Mouse (Mus musculus) CH12.LX (cell line): ENCODE results near the gene Bcl2l14. TPM values are rescaled to one million over a fixed set of nuclear protein-coding genes. Genes with fewer than 3 reads are reported as not detected.
A peak's percentile ranks its signal among the peaks of the same experiment; 100 is the strongest.

Source experiments
- DNase-seq: peaks from one replicate; pipeline ENCODE4 v3.0.0-alpha.2; 2013; ENCODE audit errors: extremely low read depth
- H3K27ac ChIP-seq: 2 replicates; pipeline ENCODE4 v1.5.1; 2012; ENCODE audit warnings: low read depth, mild to moderate bottlenecking, control low read depth, moderate library complexity; ENCODE audit not compliant: insufficient read depth
- H3K27me3 ChIP-seq: replicated peaks from 2 replicates; pipeline ENCODE3; 2012; ENCODE audit warnings: inconsistent platforms
- H3K36me3 ChIP-seq, 2 experiments: replicated peaks in 1 of 2; 2 replicates each; pipeline versions ENCODE3 to v1.6.1; 2012; ENCODE audit warnings: inconsistent platforms in 1 of 2, low read length in 1 of 2, mild to moderate bottlenecking in 1 of 2, mixed read lengths in 1 of 2, moderate library complexity in 1 of 2; ENCODE audit not compliant: control insufficient read depth in 1 of 2, insufficient read depth in 1 of 2
- H3K4me1 ChIP-seq, 2 experiments: 2 replicates each; pipeline ENCODE4 v1.6.1; 2012; ENCODE audit warnings: inconsistent platforms in 1 of 2, moderate library complexity in 1 of 2; ENCODE audit not compliant: insufficient read depth in 2 of 2, control insufficient read depth in 1 of 2
- H3K4me2 ChIP-seq: 2 replicates; pipeline ENCODE4 v1.6.1; 2012; ENCODE audit warnings: low read depth, mild to moderate bottlenecking, control low read depth; ENCODE audit not compliant: poor library complexity, insufficient read depth, severe bottlenecking
- H3K4me3 ChIP-seq, 3 experiments: fragments of 150-350 bp in 1 of 3; sonication (generic) in 1 of 3; replicated peaks in 1 of 3; 2 replicates each; pipeline versions ENCODE3 to v1.5.1; 2011 to 2012; ENCODE audit warnings: low read depth in 2 of 3, low read length in 2 of 3, mild to moderate bottlenecking in 2 of 3, moderate library complexity in 2 of 3, control low read depth in 1 of 3, improper control_type of control experiment in 1 of 3, inconsistent platforms in 1 of 3, mixed read lengths in 1 of 3; ENCODE audit not compliant: poor library complexity in 1 of 3
- H3K79me2 ChIP-seq: replicated peaks from 2 replicates; pipeline ENCODE4 v1.6.1; 2012; ENCODE audit warnings: mild to moderate bottlenecking, moderate library complexity; ENCODE audit not compliant: control insufficient read depth, poor library complexity, insufficient read depth, severe bottlenecking; ENCODE audit errors: extremely low read depth
- H3K9ac ChIP-seq: 2 replicates; pipeline ENCODE4 v1.6.1; 2012; ENCODE audit warnings: low read depth, mild to moderate bottlenecking, control low read depth, moderate library complexity; ENCODE audit not compliant: insufficient read depth
- H3K9me3 ChIP-seq: replicated peaks from 2 replicates; pipeline ENCODE3; 2012; ENCODE audit warnings: low read length, inconsistent platforms, mixed read lengths
- CHD2 ChIP-seq: IDR thresholded peaks from 2 replicates; pipeline ENCODE4 v1.6.1; 2011; ENCODE audit warnings: low read length, improper control_type of control experiment
- CTCF ChIP-seq, 2 experiments: IDR thresholded peaks in 1 of 2; conservative IDR thresholded peaks in 1 of 2; 2 replicates each; pipeline ENCODE4 v1.5.1; 2011 to 2012; ENCODE audit warnings: low read depth in 2 of 2, low read length in 2 of 2, improper control_type of control experiment in 1 of 2, inconsistent platforms in 1 of 2, mild to moderate bottlenecking in 1 of 2, moderate library complexity in 1 of 2
- E2F4 ChIP-seq: IDR thresholded peaks from 2 replicates; pipeline ENCODE4 v1.6.1; 2011; ENCODE audit warnings: low read depth, low read length, improper control_type of control experiment; ENCODE audit not compliant: insufficient replicate concordance
- ELF1 ChIP-seq: IDR thresholded peaks from 2 replicates; pipeline ENCODE4 v1.6.1; 2014; ENCODE audit warnings: low read depth, mild to moderate bottlenecking, inconsistent platforms, low read length, improper control_type of control experiment
- HCFC1 ChIP-seq: IDR thresholded peaks from 2 replicates; pipeline ENCODE4 v1.6.1; 2012; ENCODE audit warnings: low read depth, mild to moderate bottlenecking, inconsistent platforms, low read length, improper control_type of control experiment
- JUN ChIP-seq: IDR thresholded peaks from 2 replicates; pipeline ENCODE4 v1.6.1; 2011; ENCODE audit warnings: low read depth, mild to moderate bottlenecking, low read length, improper control_type of control experiment, moderate library complexity; ENCODE audit not compliant: insufficient read depth
- KAT2A ChIP-seq: IDR thresholded peaks from 2 replicates; pipeline ENCODE4 v1.6.1; 2012; ENCODE audit warnings: low read length, improper control_type of control experiment, inconsistent platforms; ENCODE audit not compliant: insufficient replicate concordance
- MAFK ChIP-seq: IDR thresholded peaks from 2 replicates; pipeline ENCODE4 v1.6.1; 2011; ENCODE audit warnings: low read length, improper control_type of control experiment; ENCODE audit not compliant: insufficient replicate concordance
- MAX ChIP-seq: IDR thresholded peaks from 2 replicates; pipeline ENCODE4 v1.6.1; 2011; ENCODE audit warnings: low read length, improper control_type of control experiment
- MEF2A ChIP-seq: IDR thresholded peaks from 2 replicates; pipeline ENCODE4 v1.6.1; 2014; ENCODE audit warnings: low read depth, mild to moderate bottlenecking, inconsistent platforms, low read length, improper control_type of control experiment, borderline replicate concordance
- NRF1 ChIP-seq: IDR thresholded peaks from 2 replicates; pipeline ENCODE4 v1.6.1; 2014; ENCODE audit warnings: low read depth, mild to moderate bottlenecking, inconsistent platforms, low read length, improper control_type of control experiment, moderate library complexity
- POLR2A ChIP-seq: IDR thresholded peaks from 2 replicates; pipeline ENCODE4 v1.6.1; 2011; ENCODE audit warnings: low read depth, mild to moderate bottlenecking, improper control_type of control experiment, low read length
- RCOR1 ChIP-seq: conservative IDR thresholded peaks from 2 replicates; pipeline ENCODE4 v1.6.1; 2012; ENCODE audit warnings: low read depth, mild to moderate bottlenecking, inconsistent platforms, low read length, improper control_type of control experiment
- SIN3A ChIP-seq: IDR thresholded peaks from 2 replicates; pipeline ENCODE4 v1.6.1; 2012; ENCODE audit warnings: low read length, improper control_type of control experiment, inconsistent platforms
- TBP ChIP-seq: conservative IDR thresholded peaks from 2 replicates; pipeline ENCODE4 v1.6.1; 2011; ENCODE audit warnings: low read depth, low read length, improper control_type of control experiment
- TCF12 ChIP-seq: IDR thresholded peaks from 2 replicates; pipeline ENCODE4 v1.6.1; 2014; ENCODE audit warnings: low read depth, mild to moderate bottlenecking, inconsistent platforms, low read length, improper control_type of control experiment
- UBTF ChIP-seq: IDR thresholded peaks from 2 replicates; pipeline ENCODE4 v1.6.1; 2012; ENCODE audit warnings: low read depth, mild to moderate bottlenecking, inconsistent platforms, low read length, improper control_type of control experiment, moderate library complexity
- ZMIZ1 ChIP-seq: IDR thresholded peaks from 2 replicates; pipeline ENCODE4 v1.6.1; 2012; ENCODE audit warnings: low read depth, mild to moderate bottlenecking, inconsistent platforms, low read length, improper control_type of control experiment
- ZNF384 ChIP-seq: IDR thresholded peaks from 2 replicates; pipeline ENCODE4 v1.6.1; 2012; ENCODE audit warnings: low read depth, low read length, improper control_type of control experiment, inconsistent platforms
- dilution Hi-C: fragments of 300-500 bp; cut with MboI; formaldehyde crosslinking; loops from 2 replicates; pipeline ENCODE4 v1.14.3; 2020; ENCODE audit warnings: low sequenced_read_pairs; ENCODE audit not compliant: extremely low pct_unique_long_range_greater_than_20kb, extremely low pct_ligation_motif_present
- in situ Hi-C: fragments of 300-500 bp; cut with MboI; formaldehyde crosslinking; loops from 3 replicates; pipeline ENCODE4 v1.14.3; 2019; ENCODE audit warnings: low sequenced_read_pairs, low pct_ligation_motif_present, low pct_unique_long_range_greater_than_20kb, mixed read lengths
- polyA plus RNA-seq: library from polyadenylated mRNA; unstranded; fragments of >175 nt; gene quantifications from 2 replicates; pipeline ENCODE4 v1.2.1, GENCODE M21; 2012; ENCODE audit warnings: low read depth; ENCODE audit not compliant: insufficient read length
- total RNA-seq, 2 experiments: library from RNA; depleted of rRNA; stranded (reverse); fragments of 300-350 nt in 1 of 2; fragments of >200 nt in 1 of 2; gene quantifications; 2 replicates each; pipeline ENCODE4 v1.2.3; 2012 to 2014

The Bcl2l14 gene
- total and polyA plus RNA-seq, 3 experiments, result 0.93 to 4.4 (median 3.0) TPM

GRCm38 (mm10) chr6:134466671-134467229, 70.6 kb downstream of the Bcl2l14 start:
- Histone ChIP-seq H3K27ac (no peak overlapping the region), H3K4me1 (no peaks in the 10 kb centered on the region), H3K27me3 (no peaks in the 10 kb centered on the region), H3K9ac (no peak overlapping the region), H3K9me3 (no peaks in the 10 kb centered on the region), H3K4me3 (no peak overlapping the region), H3K79me2 (no peaks in the 10 kb centered on the region), H3K36me3 (peaks cover 13 to 65% of the 10 kb centered on the region in 2 experiments), H3K4me2 (no peak overlapping the region)
- in situ Hi-C loops (no loop called here), dilution Hi-C loops (no loop called here)
- no peak for DNase-seq
- TF ChIP-seq MAX (no peak), CTCF (conservative IDR thresholded peaks at IDR 0.05 in 1 of 2, IDR thresholded peaks at IDR 0.05 in 1 of 2; ENCODE audit: low read depth in 2 of 2, low read length in 2 of 2) (no peak), MEF2A (no peak), ZNF384 (no peak), MAFK (no peak), E2F4 (no peak), ELF1 (no peak), KAT2A (no peak), JUN (no peak), POLR2A (no peak), UBTF (no peak), ZMIZ1 (no peak)

GRCm38 (mm10) chr6:134469297-134469696, 73.2 kb downstream of the Bcl2l14 start:
- H3K9ac ChIP-seq, result no peak overlapping the region
- no peak overlapping the region for H3K27ac ChIP-seq
- no peaks in the 10 kb centered on the region for H3K27me3 ChIP-seq
- in situ Hi-C loops (no loop called here), dilution Hi-C loops (no loop called here)
- no peak overlapping the region for H3K4me3 ChIP-seq
- H3K9me3 ChIP-seq, result no peaks in the 10 kb centered on the region
- no peaks in the 10 kb centered on the region for H3K4me1 ChIP-seq
- no peaks in the 10 kb centered on the region for H3K79me2 ChIP-seq
- no peak for DNase-seq
- H3K36me3 ChIP-seq, result peaks cover 13 to 59% of the 10 kb centered on the region in 2 experiments
- TF ChIP-seq TBP, result no peak
- TF ChIP-seq CTCF (conservative IDR thresholded peaks at IDR 0.05 in 1 of 2, IDR thresholded peaks at IDR 0.05 in 1 of 2; ENCODE audit: low read depth in 2 of 2, low read length in 2 of 2), result peak in 1 of 2 experiments; percentile 17; a peak in 1 of 4 replicates
- H3K4me2 ChIP-seq, result no peak overlapping the region

- no peak for DNase-seq
- no peak overlapping the region for H3K27ac ChIP-seq
- TF ChIP-seq HCFC1 (no peak), UBTF (no peak), CHD2 (no peak), TBP (no peak), NRF1 (no peak), TCF12 (no peak), KAT2A (no peak), MEF2A (no peak), RCOR1 (no peak), SIN3A (no peak)
- H3K27me3 ChIP-seq, result no peaks in the 10 kb centered on the region
- in situ Hi-C loops, result no loop called here
- no peaks in the 10 kb centered on the region for H3K9me3 ChIP-seq
- H3K79me2 ChIP-seq, result no peaks in the 10 kb centered on the region
- no peak overlapping the region for H3K4me3 ChIP-seq
- peaks cover 15 to 58% of the 10 kb centered on the region in 2 experiments for H3K36me3 ChIP-seq
- dilution Hi-C loops, result no loop called here
- H3K9ac ChIP-seq, result no peak overlapping the region
- H3K4me1 ChIP-seq, result peaks cover 0 to 2% of the 10 kb centered on the region in 2 experiments; a peak in 1 of 4 replicates
- H3K4me2 ChIP-seq, result no peak overlapping the region
Measured at GRCm38 (mm10) chr6:134470857-134471256, 74.7 kb downstream of the Bcl2l14 start.
